Mouse (Mus musculus) heart, embryonic 13.5 days (tissue): ENCODE measurements around the gene Loxl4. TPM values are rescaled to one million over a fixed set of nuclear protein-coding genes. Genes with fewer than 3 reads are reported as not detected.

ENCODE experiments used
- ATAC-seq: fragments of 200-750 bp; cut with Nextera tagmentation; 2 replicates; pipeline ENCODE4 v1.8.0; 2017; ENCODE audit warnings: moderate TSS enrichment; ENCODE audit not compliant: insufficient number of reproducible peaks, low FRiP score, low TSS enrichment; ENCODE audit errors: extremely low read depth
- H3K27ac ChIP-seq: fragments of 300-500 bp; sonication (generic); replicated peaks from 2 replicates; pipeline ENCODE4 v1.5.1; 2015; ENCODE audit warnings: moderate library complexity, mild to moderate bottlenecking, inconsistent platforms
- H3K27me3 ChIP-seq: fragments of 300-500 bp; sonication (generic); replicated peaks from 2 replicates; pipeline ENCODE4 v1.6.1; 2015; ENCODE audit warnings: mild to moderate bottlenecking, inconsistent platforms
- H3K36me3 ChIP-seq: fragments of 300-500 bp; sonication (generic); 2 replicates; pipeline ENCODE4 v1.6.1; 2015; ENCODE audit warnings: mild to moderate bottlenecking, inconsistent platforms
- H3K4me1 ChIP-seq: fragments of 300-500 bp; sonication (generic); 2 replicates; pipeline ENCODE4 v1.6.1; 2015; ENCODE audit warnings: inconsistent platforms
- H3K4me2 ChIP-seq: fragments of 300-500 bp; sonication (generic); 2 replicates; pipeline ENCODE4 v1.6.1; 2015; ENCODE audit warnings: inconsistent platforms, mild to moderate bottlenecking, moderate library complexity
- H3K4me3 ChIP-seq: fragments of 300-500 bp; sonication (generic); 2 replicates; pipeline ENCODE4 v1.5.1; 2015; ENCODE audit warnings: moderate library complexity, mild to moderate bottlenecking, inconsistent platforms
- H3K9ac ChIP-seq: fragments of 300-500 bp; sonication (generic); 2 replicates; pipeline ENCODE4 v1.6.1; 2015; ENCODE audit warnings: inconsistent platforms, mild to moderate bottlenecking, moderate library complexity
- H3K9me3 ChIP-seq: fragments of 300-500 bp; sonication (generic); 2 replicates; pipeline ENCODE4 v1.6.1; 2016; ENCODE audit warnings: inconsistent platforms
- WGBS: fragments of 180-500 bp; shearing (Covaris S2); methylation state at CpG from one replicate; pipeline ENCODE4 v1.1.7; 2015; ENCODE audit warnings: mixed read lengths; 5-methylcytosine and 5-hydroxymethylcytosine counted together
- polyA plus RNA-seq: library from polyadenylated mRNA; unstranded; fragments of >200 nt; fragmentation: Nextera tagmentation; extraction: Ambion mirVana; gene quantifications from 2 replicates; pipeline ENCODE4 v1.2.1, GENCODE M21; 2015

Gene Loxl4
- polyA plus RNA-seq, 1 experiment from 2014 or later: 0.12 TPM

GRCm38 (mm10) chr19:42639544-42639943 is 26.9 kb upstream of the Loxl4 start:
- H3K4me3 ChIP-seq: no peak overlapping the region
- H3K4me1 ChIP-seq: 0 out of 2 replicates have a peak, but pooled peaks cover 6% of the 10 kb centered on the region
- H3K36me3 ChIP-seq: no peaks in the 10 kb centered on the region
- 58% methylated on average over 8 of the region's 8 CpGs for WGBS
- peaks cover under 1% of the 10 kb centered on the region; the same call in 1 of the 2 replicates for H3K27me3 ChIP-seq
- no peaks in the 10 kb centered on the region for H3K9me3 ChIP-seq
- H3K27ac ChIP-seq: no peak overlapping the region
- no peak overlapping the region for H3K9ac ChIP-seq
- ATAC-seq: no peak
- no peak overlapping the region for H3K4me2 ChIP-seq

GRCm38 (mm10) chr19:42638604-42639481 is 26.2 kb upstream of the Loxl4 start:
- Histone ChIP-seq H3K4me2 (no peak overlapping the region), H3K27me3 (peaks cover 7% of the 10 kb centered on the region), H3K9me3 (no peaks in the 10 kb centered on the region), H3K4me1 (0 out of 2 replicates have a peak, but pooled peaks cover 6% of the 10 kb centered on the region), H3K36me3 (no peaks in the 10 kb centered on the region), H3K27ac (no peak overlapping the region), H3K9ac (no peak overlapping the region), H3K4me3 (no peak overlapping the region)
- no peak for ATAC-seq
- 39% methylated on average over 8 of the region's 8 CpGs for WGBS

- no peak overlapping the region for H3K4me3 ChIP-seq
- peaks cover 23% of the 10 kb centered on the region for H3K27me3 ChIP-seq
- no peaks in the 10 kb centered on the region for H3K36me3 ChIP-seq
- H3K27ac ChIP-seq: no peak overlapping the region
- no peak for ATAC-seq
- H3K4me2 ChIP-seq: no peak overlapping the region
- no peaks in the 10 kb centered on the region for H3K9me3 ChIP-seq
- no peak overlapping the region for H3K9ac ChIP-seq
- H3K4me1 ChIP-seq: peaks cover 9% of the 10 kb centered on the region
- WGBS: 39% methylated on average over 11 of the region's 11 CpGs
Measured at GRCm38 (mm10) chr19:42636631-42637030, 24.0 kb upstream of the Loxl4 start.

GRCm38 (mm10) chr19:42633650-42634049 is 21.0 kb upstream of the Loxl4 start:
- WGBS: 71% methylated on average over 2 of the region's 2 CpGs

GRCm38 (mm10) chr19:42632301-42632700 is 19.7 kb upstream of the Loxl4 start:
- no peak for ATAC-seq
- Histone ChIP-seq H3K9ac (no peak overlapping the region), H3K27me3 (peaks cover 29% of the 10 kb centered on the region), H3K4me2 (no peak overlapping the region), H3K4me1 (peaks cover 9% of the 10 kb centered on the region), H3K27ac (no peak overlapping the region), H3K4me3 (no peak overlapping the region), H3K36me3 (no peaks in the 10 kb centered on the region), H3K9me3 (no peaks in the 10 kb centered on the region)
- WGBS: 62% methylated on average over 4 of the region's 4 CpGs

More at GRCm38 (mm10) chr19:42633650-42634049, 21.0 kb upstream of the Loxl4 start:
- peaks cover 13% of the 10 kb centered on the region for H3K4me1 ChIP-seq
- H3K9me3 ChIP-seq: no peaks in the 10 kb centered on the region
- H3K27ac ChIP-seq: no peak overlapping the region
- ATAC-seq: no peak
- peaks cover 29% of the 10 kb centered on the region for H3K27me3 ChIP-seq
- no peaks in the 10 kb centered on the region for H3K36me3 ChIP-seq
- H3K4me3 ChIP-seq: no peak overlapping the region
- H3K9ac ChIP-seq: no peak overlapping the region
- no peak overlapping the region for H3K4me2 ChIP-seq

GRCm38 (mm10) chr19:42631541-42631961 is 18.9 kb upstream of the Loxl4 start:
- H3K4me3 ChIP-seq: peak overlapping the region; percentile 7; the same call in 1 of the 2 replicates
- ATAC-seq: no peak
- no peak overlapping the region for H3K27ac ChIP-seq
- no peak overlapping the region for H3K9ac ChIP-seq
- H3K36me3 ChIP-seq: no peaks in the 10 kb centered on the region
- H3K4me2 ChIP-seq: peak overlapping the region; percentile 28
- H3K9me3 ChIP-seq: no peaks in the 10 kb centered on the region
- peaks cover 9% of the 10 kb centered on the region for H3K4me1 ChIP-seq
- 4% methylated on average over 8 of the region's 8 CpGs for WGBS
- peaks cover 29% of the 10 kb centered on the region for H3K27me3 ChIP-seq

GRCm38 (mm10) chr19:42628068-42628467 is 15.5 kb upstream of the Loxl4 start:
- Histone ChIP-seq H3K9ac (no peak overlapping the region), H3K36me3 (no peaks in the 10 kb centered on the region), H3K27me3 (peaks cover 21% of the 10 kb centered on the region), H3K27ac (no peak overlapping the region), H3K9me3 (no peaks in the 10 kb centered on the region), H3K4me1 (peaks cover 9% of the 10 kb centered on the region), H3K4me2 (no peak overlapping the region), H3K4me3 (no peak overlapping the region)
- 72% methylated on average over 6 of the region's 6 CpGs for WGBS
- ATAC-seq: no peak

- WGBS: 48% methylated on average over 7 of the region's 7 CpGs
- Histone ChIP-seq H3K4me3 (no peak overlapping the region), H3K9me3 (no peaks in the 10 kb centered on the region), H3K27ac (no peak overlapping the region), H3K36me3 (no peaks in the 10 kb centered on the region), H3K4me1 (peaks cover 19% of the 10 kb centered on the region), H3K27me3 (peaks cover 38% of the 10 kb centered on the region), H3K9ac (no peak overlapping the region), H3K4me2 (no peak overlapping the region)
- ATAC-seq: no peak
Measured at GRCm38 (mm10) chr19:42613647-42614225, 1.1 kb upstream of the Loxl4 start.

GRCm38 (mm10) chr19:42613116-42613515 is 503 bp upstream of the Loxl4 start:
- Histone ChIP-seq H3K4me1 (peaks cover 19% of the 10 kb centered on the region), H3K36me3 (no peaks in the 10 kb centered on the region), H3K27me3 (peaks cover 38% of the 10 kb centered on the region), H3K4me2 (peak overlapping the region; percentile 79), H3K9ac (peak overlapping the region; percentile 67), H3K4me3 (peak overlapping the region; percentile 53), H3K9me3 (no peaks in the 10 kb centered on the region), H3K27ac (no peak overlapping the region)
- WGBS: 15% methylated on average over 7 of the region's 7 CpGs
- no peak for ATAC-seq

- Histone ChIP-seq H3K9ac (no peak overlapping the region), H3K4me1 (peaks cover 19% of the 10 kb centered on the region), H3K4me2 (no peak overlapping the region), H3K9me3 (no peaks in the 10 kb centered on the region), H3K27ac (no peak overlapping the region), H3K4me3 (no peak overlapping the region), H3K36me3 (no peaks in the 10 kb centered on the region), H3K27me3 (peaks cover 38% of the 10 kb centered on the region)
- WGBS: 74% methylated on average over 4 of the region's 4 CpGs
- no peak for ATAC-seq
Measured at GRCm38 (mm10) chr19:42611746-42612145, 867 bp downstream of the Loxl4 start.

GRCm38 (mm10) chr19:42609716-42610115 is 2.9 kb downstream of the Loxl4 start:
- peaks cover 38% of the 10 kb centered on the region for H3K27me3 ChIP-seq
- H3K4me1 ChIP-seq: peaks cover 19% of the 10 kb centered on the region
- no peaks in the 10 kb centered on the region for H3K36me3 ChIP-seq
- H3K4me3 ChIP-seq: no peak overlapping the region
- H3K4me2 ChIP-seq: no peak overlapping the region
- no peaks in the 10 kb centered on the region for H3K9me3 ChIP-seq
- H3K27ac ChIP-seq: no peak overlapping the region
- ATAC-seq: no peak
- no peak overlapping the region for H3K9ac ChIP-seq
- WGBS: 73% methylated on average over 3 of the region's 3 CpGs
